Mouse (Mus musculus): Measurements from ENCODE around the gene Zdhhc19. TPM values are rescaled to one million over a fixed set of nuclear protein-coding genes. Genes with fewer than 3 reads are reported as not detected.
A peak's percentile ranks its signal among the peaks of the same experiment; 100 is the strongest.

Gene Zdhhc19
- total and polyA plus RNA-seq, 3 experiments, result 0.58 to 1.4 TPM; not detected in 1

DNA sequence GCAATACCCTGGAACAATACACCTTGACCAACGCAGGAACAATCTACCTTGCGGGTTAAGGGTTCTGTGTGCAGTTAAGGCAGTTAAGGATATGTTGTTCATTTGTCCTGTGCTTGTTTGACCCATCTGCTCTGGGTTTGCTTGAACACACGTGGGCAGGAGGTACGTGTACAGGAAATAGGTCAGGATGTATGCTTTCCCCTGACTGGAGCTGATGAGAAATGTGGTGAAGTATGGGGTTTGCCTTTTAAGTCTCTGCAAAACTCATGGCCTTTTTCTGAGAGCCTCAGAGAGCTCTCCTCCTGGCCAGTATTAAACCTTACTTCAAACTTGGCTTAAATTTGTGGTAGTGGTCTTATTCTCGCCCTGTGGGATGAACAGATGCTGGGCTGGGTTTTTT is 97.9 kb downstream of the Zdhhc19 start:
- no peak for TF ChIP-seq ZC3H11A (IDR thresholded peaks at IDR 0.05; ENCODE audit: low read depth, low read length)
- no peak for TF ChIP-seq CTCF (IDR thresholded peaks at IDR 0.05 in 2 of 3, conservative IDR thresholded peaks at IDR 0.05 in 1 of 3; ENCODE audit: control insufficient read depth in 1 of 3, insufficient read depth in 1 of 3, low read depth in 2 of 3, low read length in 3 of 3, poor library complexity in 1 of 3, severe bottlenecking in 1 of 3)
- no peak for TF ChIP-seq GATA1 (IDR thresholded peaks at IDR 0.05; ENCODE audit: low read depth, low read length)
- TF ChIP-seq ELF1 (IDR thresholded peaks at IDR 0.05; ENCODE audit: low read depth, low read length), result no peak
- TF ChIP-seq TAL1 (IDR thresholded peaks at IDR 0.05; ENCODE audit: low read length), result no peak
- no peak for TF ChIP-seq HCFC1 (IDR thresholded peaks at IDR 0.05; ENCODE audit: low read depth, low read length)
- no peak for TF ChIP-seq EP300 (IDR thresholded peaks at IDR 0.05; ENCODE audit: low read depth in 1 of 2, low read length in 2 of 2)
- TF ChIP-seq USF1 (IDR thresholded peaks at IDR 0.05; ENCODE audit: low read depth, low read length), result no peak
- TF ChIP-seq TCF12 (IDR thresholded peaks at IDR 0.05; ENCODE audit: low read depth, low read length), result no peak
- no peak for TF ChIP-seq ZNF384 (IDR thresholded peaks at IDR 0.05; ENCODE audit: low read depth, low read length)
- TF ChIP-seq POLR2AphosphoS2 (IDR thresholded peaks at IDR 0.05; ENCODE audit: low read length), result no peak
- no peak for TF ChIP-seq ZMIZ1 (IDR thresholded peaks at IDR 0.05; ENCODE audit: low read depth, low read length)
- TF ChIP-seq NELFE (IDR thresholded peaks at IDR 0.05; ENCODE audit: low read depth, low read length), result no peak
- TF ChIP-seq KAT2A (conservative IDR thresholded peaks at IDR 0.05; ENCODE audit: low read depth, low read length), result no peak
- TF ChIP-seq CHD2 (IDR thresholded peaks at IDR 0.05; ENCODE audit: low read length), result no peak
- no peak for TF ChIP-seq USF2 (IDR thresholded peaks at IDR 0.05; ENCODE audit: borderline replicate concordance in 1 of 2, insufficient read depth in 1 of 2, low read depth in 1 of 2, low read length in 2 of 2)
- no peaks in the 10 kb centered on the region for H3K36me3 ChIP-seq (ENCODE audit: control insufficient read depth in 1 of 2, insufficient read depth in 2 of 2, low read length in 2 of 2)
- H3K9me3 ChIP-seq (replicated peaks; ENCODE audit: insufficient read depth, low read length), result no peaks in the 10 kb centered on the region
- peaks cover 0 to 11% of the 10 kb centered on the region in 2 experiments; a peak in 3 of 4 replicates for H3K4me1 ChIP-seq (ENCODE audit: control insufficient read depth in 1 of 2, insufficient read depth in 2 of 2, low read length in 2 of 2)
- DNase-seq (ENCODE audit: low read depth, low spot score), result no peak
- no peak overlapping the region for H3K4me3 ChIP-seq (ENCODE audit: control insufficient read depth in 1 of 2, insufficient read depth in 1 of 2, low read depth in 2 of 2, low read length in 2 of 2)
- no peak overlapping the region for H3K9ac ChIP-seq (ENCODE audit: control insufficient read depth, low read depth, low read length, poor library complexity, severe bottlenecking)
- no peak overlapping the region for H3K27ac ChIP-seq (ENCODE audit: control insufficient read depth, low read depth, low read length)
- no peaks in the 10 kb centered on the region for H3K79me2 ChIP-seq (ENCODE audit: control insufficient read depth, insufficient read depth, low read length, poor library complexity)
- peaks cover 6 to 7% of the 10 kb centered on the region in 2 experiments; a peak in 3 of 4 replicates for H3K27me3 ChIP-seq (ENCODE audit: control insufficient read depth in 1 of 2, insufficient read depth in 2 of 2, low read length in 2 of 2)

- Histone ChIP-seq H3K27me3 (ENCODE audit: control insufficient read depth in 1 of 2, insufficient read depth in 2 of 2, low read length in 2 of 2) (peaks cover 4 to 7% of the 10 kb centered on the region in 2 experiments; a peak in 3 of 4 replicates), H3K4me1 (ENCODE audit: control insufficient read depth in 1 of 2, insufficient read depth in 2 of 2, low read length in 2 of 2) (peaks cover 0 to 11% of the 10 kb centered on the region in 2 experiments; a peak in 3 of 4 replicates), H3K9me3 (replicated peaks; ENCODE audit: insufficient read depth, low read length) (no peaks in the 10 kb centered on the region), H3K27ac (ENCODE audit: control insufficient read depth, low read depth, low read length) (no peak overlapping the region), H3K36me3 (ENCODE audit: control insufficient read depth in 1 of 2, insufficient read depth in 2 of 2, low read length in 2 of 2) (no peaks in the 10 kb centered on the region), H3K9ac (ENCODE audit: control insufficient read depth, low read depth, low read length, poor library complexity, severe bottlenecking) (no peak overlapping the region), H3K4me3 (ENCODE audit: control insufficient read depth in 1 of 2, insufficient read depth in 1 of 2, low read depth in 2 of 2, low read length in 2 of 2) (no peak overlapping the region), H3K79me2 (ENCODE audit: control insufficient read depth, insufficient read depth, low read length, poor library complexity) (no peaks in the 10 kb centered on the region)
- no peak for TF ChIP-seq NELFE (IDR thresholded peaks at IDR 0.05; ENCODE audit: low read depth, low read length)
- no peak for TF ChIP-seq TBP (IDR thresholded peaks at IDR 0.05; ENCODE audit: low read depth, low read length)
- no peak for TF ChIP-seq ZMIZ1 (IDR thresholded peaks at IDR 0.05; ENCODE audit: low read depth, low read length)
- TF ChIP-seq ZNF384 (IDR thresholded peaks at IDR 0.05; ENCODE audit: low read depth, low read length), result no peak
- TF ChIP-seq MYB (IDR thresholded peaks at IDR 0.05; ENCODE audit: low read depth, low read length), result no peak
- TF ChIP-seq TAL1 (IDR thresholded peaks at IDR 0.05; ENCODE audit: low read length), result no peak
- no peak for TF ChIP-seq MAX (IDR thresholded peaks at IDR 0.05; ENCODE audit: low read length)
- no peak for TF ChIP-seq KAT2A (conservative IDR thresholded peaks at IDR 0.05; ENCODE audit: low read depth, low read length)
- TF ChIP-seq MEF2A (IDR thresholded peaks at IDR 0.05; ENCODE audit: extremely low read depth, insufficient replicate concordance, low read depth, low read length, poor library complexity, severe bottlenecking), result no peak
- no peak for TF ChIP-seq ETS1 (IDR thresholded peaks at IDR 0.05; ENCODE audit: low read depth, low read length)
- no peak for TF ChIP-seq E2F4 (IDR thresholded peaks at IDR 0.05; ENCODE audit: borderline replicate concordance, low read depth, low read length)
- no peak for TF ChIP-seq MAFK (IDR thresholded peaks at IDR 0.05; ENCODE audit: borderline replicate concordance, low read depth, low read length)
- TF ChIP-seq USF1 (IDR thresholded peaks at IDR 0.05; ENCODE audit: low read depth, low read length), result no peak
- TF ChIP-seq USF2 (IDR thresholded peaks at IDR 0.05; ENCODE audit: borderline replicate concordance in 1 of 2, insufficient read depth in 1 of 2, low read depth in 1 of 2, low read length in 2 of 2), result no peak
- TF ChIP-seq ZKSCAN1 (IDR thresholded peaks at IDR 0.05; ENCODE audit: low read depth, low read length), result no peak
- TF ChIP-seq RAD21 (IDR thresholded peaks at IDR 0.05; ENCODE audit: low read depth, low read length), result no peak
- DNase-seq (ENCODE audit: low read depth, low spot score), result peak; percentile 13
These were observed 98.6 kb downstream of the Zdhhc19 start for GRCm38 (mm10) chr16:32594701-32595100.

Data from MEL (cell line).